Mouse (Mus musculus) gastrocnemius, postnatal 25 days (tissue): ENCODE measurements around the gene Mfap5. TPM values are rescaled to one million over a fixed set of nuclear protein-coding genes. Genes with fewer than 3 reads are reported as not detected.
"Not testable (repeated sequence)": the region's sequence is repeated elsewhere in the genome, so short reads cannot be mapped to it uniquely, and the experiment has no call there.

ENCODE experiments used
- DNase-seq: peaks from one replicate; pipeline ENCODE4 v3.0.0; 2022
- total RNA-seq, 2 experiments: library from RNA; stranded (reverse); gene quantifications; 1 replicate in 1 of 2; 2 replicates in 1 of 2; pipeline ENCODE4 v1.2.3; 2021

The Mfap5 gene
- total RNA-seq, 2 experiments from 2014 or later: 51.1 to 85.7 TPM

- peak; percentile 21 for DNase-seq
Observed at GRCm38 (mm10) chr6:122560427-122560826, 54.8 kb downstream of the Mfap5 start.

- no peak for DNase-seq
Observed at GRCm38 (mm10) chr6:122561005-122561404, 55.4 kb downstream of the Mfap5 start.

- no peak for DNase-seq
Observed at GRCm38 (mm10) chr6:122562463-122562862, 56.8 kb downstream of the Mfap5 start.

GRCm38 (mm10) chr6:122565070-122565784 lies 59.6 kb downstream of the Mfap5 start:
- DNase-seq: no peak

- DNase-seq: no peak
Observed at GRCm38 (mm10) chr6:122569113-122569512, 63.5 kb downstream of the Mfap5 start.

GRCm38 (mm10) chr6:122569762-122570161 lies 64.1 kb downstream of the Mfap5 start:
- DNase-seq: no peak

- no peak for DNase-seq
Observed at GRCm38 (mm10) chr6:122570695-122571616, 65.3 kb downstream of the Mfap5 start.

GRCm38 (mm10) chr6:122571617-122571959 lies 65.9 kb downstream of the Mfap5 start:
- no peak for DNase-seq

- DNase-seq: not testable (repeated sequence)
Observed at GRCm38 (mm10) chr6:122575037-122575436, 69.4 kb downstream of the Mfap5 start.

- DNase-seq: no peak
Observed at GRCm38 (mm10) chr6:122577030-122577429, 71.4 kb downstream of the Mfap5 start.

Other genes with a start within 250 kb of the Mfap5 start
- not detected for gene Klrg1, start 223.0 kb upstream of the Mfap5 start, total RNA-seq
- gene M6pr, start 197.1 kb upstream of the Mfap5 start, total RNA-seq: 10 to 100 TPM; 20.2 to 20.3 TPM
- gene Phc1, start 165.3 kb upstream of the Mfap5 start, total RNA-seq: 10 to 100 TPM; 16.1 to 17.6 TPM
- under 1 TPM; 0.82 to 0.88 TPM for gene Rimklb, start 7.1 kb upstream of the Mfap5 start, total RNA-seq
- not detected for gene Aicda, start 48.0 kb downstream of the Mfap5 start, total RNA-seq
- 1 to 10 TPM; 1.8 to 1.9 TPM for gene Apobec1, start 96.6 kb downstream of the Mfap5 start, total RNA-seq
- gene Gdf3, start 104.2 kb downstream of the Mfap5 start, total RNA-seq: not detected
- gene Dppa3, start 120.6 kb downstream of the Mfap5 start, total RNA-seq: not detected
- not detected for gene Nanog, start 201.6 kb downstream of the Mfap5 start, total RNA-seq